Mouse (Mus musculus) heart, embryonic 12.5 days (tissue): ENCODE data around the gene Eif2b4. TPM values are rescaled to one million over a fixed set of nuclear protein-coding genes. Genes with fewer than 3 reads are reported as not detected.
"Not testable (repeated sequence)": the region's sequence is repeated elsewhere in the genome, so short reads cannot be mapped to it uniquely, and the experiment has no call there.

Experiments used
- ATAC-seq: fragments of 200-750 bp; cut with Nextera tagmentation; 2 replicates; pipeline ENCODE4 v1.8.0; 2017; ENCODE audit warnings: moderate TSS enrichment, moderate library complexity; ENCODE audit not compliant: insufficient number of reproducible peaks, low FRiP score
- H3K27ac ChIP-seq: fragments of 300-500 bp; sonication (generic); 2 replicates; pipeline ENCODE4 v1.5.1; 2016; ENCODE audit warnings: mild to moderate bottlenecking, moderate library complexity; ENCODE audit not compliant: poor library complexity, severe bottlenecking
- H3K27me3 ChIP-seq: fragments of 300-500 bp; sonication (generic); replicated peaks from 2 replicates; pipeline ENCODE4 v1.6.1; 2016; ENCODE audit warnings: mild to moderate bottlenecking, moderate library complexity
- H3K36me3 ChIP-seq: fragments of 300-500 bp; sonication (generic); 2 replicates; pipeline ENCODE4 v1.6.1; 2016; ENCODE audit warnings: mild to moderate bottlenecking, moderate library complexity
- H3K4me1 ChIP-seq: fragments of 300-500 bp; sonication (generic); replicated peaks from 2 replicates; pipeline ENCODE4 v1.6.1; 2016; ENCODE audit warnings: mild to moderate bottlenecking
- H3K4me2 ChIP-seq: fragments of 300-500 bp; sonication (generic); 2 replicates; pipeline ENCODE4 v1.6.1; 2016; ENCODE audit warnings: mild to moderate bottlenecking, moderate library complexity
- H3K4me3 ChIP-seq: fragments of 300-500 bp; sonication (generic); 2 replicates; pipeline ENCODE4 v1.5.1; 2016; ENCODE audit warnings: mild to moderate bottlenecking
- H3K9ac ChIP-seq: fragments of 300-500 bp; sonication (generic); 2 replicates; pipeline ENCODE4 v1.6.1; 2016; ENCODE audit warnings: mild to moderate bottlenecking, moderate library complexity
- H3K9me3 ChIP-seq: fragments of 300-500 bp; sonication (generic); replicated peaks from 2 replicates; pipeline ENCODE4 v1.6.1; 2016; ENCODE audit warnings: mild to moderate bottlenecking, moderate library complexity
- WGBS: fragments of 180-500 bp; shearing (Covaris S2); methylation state at CpG from one replicate; pipeline ENCODE4 v1.1.7; 2016; 5-methylcytosine and 5-hydroxymethylcytosine counted together
- polyA plus RNA-seq: library from polyadenylated mRNA; unstranded; fragments of >200 nt; fragmentation: Nextera tagmentation; extraction: Ambion mirVana; gene quantifications from 2 replicates; pipeline ENCODE4 v1.2.1, GENCODE M21; 2016

Eif2b4 gene
- polyA plus RNA-seq, 1 experiment from 2014 or later = 52.3 TPM

- H3K4me1 ChIP-seq = peaks cover 10% of the 10 kb centered on the region
- H3K9me3 ChIP-seq = no peaks in the 10 kb centered on the region
- H3K4me3 ChIP-seq = peak overlapping the region; percentile 97
- no peaks in the 10 kb centered on the region for H3K36me3 ChIP-seq
- ATAC-seq = no peak
- H3K27me3 ChIP-seq = no peaks in the 10 kb centered on the region
- WGBS = 1% methylated on average over 11 of the region's 11 CpGs
- peak overlapping the region; percentile 86 for H3K4me2 ChIP-seq
- H3K9ac ChIP-seq = peak overlapping the region; percentile 96
- peak overlapping the region; percentile 90 for H3K27ac ChIP-seq
Measured at GRCm38 (mm10) chr5:31219474-31219873, 26.2 kb upstream of the Eif2b4 start.

GRCm38 (mm10) chr5:31219070-31219469 lies 25.8 kb upstream of the Eif2b4 start:
- 2% methylated on average over 2 of the region's 2 CpGs for WGBS
- peak overlapping the region; percentile 42; the same call in 1 of the 2 replicates for H3K4me2 ChIP-seq
- H3K9me3 ChIP-seq = no peaks in the 10 kb centered on the region
- H3K27ac ChIP-seq = no peak overlapping the region
- no peaks in the 10 kb centered on the region for H3K27me3 ChIP-seq
- no peak overlapping the region; the same call in 1 of the 2 replicates for H3K9ac ChIP-seq
- peaks cover 10% of the 10 kb centered on the region for H3K4me1 ChIP-seq
- no peak for ATAC-seq
- no peaks in the 10 kb centered on the region for H3K36me3 ChIP-seq
- peak overlapping the region; percentile 35 for H3K4me3 ChIP-seq

- H3K4me2 ChIP-seq = peak overlapping the region; percentile 42; the same call in 1 of the 2 replicates
Measured at GRCm38 (mm10) chr5:31218294-31218693, 25.1 kb upstream of the Eif2b4 start.

GRCm38 (mm10) chr5:31216554-31216953 lies 23.3 kb upstream of the Eif2b4 start:
- ATAC-seq, H3K27ac ChIP-seq, H3K36me3 ChIP-seq, H3K4me3 ChIP-seq, H3K4me2 ChIP-seq, H3K9me3 ChIP-seq, H3K4me1 ChIP-seq, H3K9ac ChIP-seq, H3K27me3 ChIP-seq: not testable (repeated sequence)
- WGBS = 85% methylated on average over 6 of the region's 6 CpGs

More at GRCm38 (mm10) chr5:31218294-31218693, 25.1 kb upstream of the Eif2b4 start:
- no peaks in the 10 kb centered on the region for H3K27me3 ChIP-seq
- 51% methylated on average over 7 of the region's 7 CpGs for WGBS
- H3K9me3 ChIP-seq = no peaks in the 10 kb centered on the region
- ATAC-seq = no peak
- H3K4me3 ChIP-seq = no peak overlapping the region
- no peaks in the 10 kb centered on the region for H3K36me3 ChIP-seq
- peaks cover 10% of the 10 kb centered on the region for H3K4me1 ChIP-seq
- no peak overlapping the region for H3K9ac ChIP-seq
- H3K27ac ChIP-seq = no peak overlapping the region

GRCm38 (mm10) chr5:31204421-31204820 lies 11.2 kb upstream of the Eif2b4 start:
- Histone ChIP-seq H3K4me3 (no peak overlapping the region), H3K27ac (no peak overlapping the region), H3K27me3 (no peaks in the 10 kb centered on the region), H3K4me1 (peaks cover 18% of the 10 kb centered on the region), H3K9ac (no peak overlapping the region), H3K9me3 (peaks cover 5% of the 10 kb centered on the region), H3K4me2 (no peak overlapping the region), H3K36me3 (peaks cover 68% of the 10 kb centered on the region)
- ATAC-seq = no peak
- 92% methylated on average over 6 of the region's 6 CpGs for WGBS

GRCm38 (mm10) chr5:31203866-31204265 lies 10.6 kb upstream of the Eif2b4 start:
- 89% methylated on average over 2 of the region's 2 CpGs for WGBS
- H3K36me3 ChIP-seq = peaks cover 73% of the 10 kb centered on the region
- ATAC-seq = no peak
- H3K9me3 ChIP-seq = peaks cover 5% of the 10 kb centered on the region
- H3K9ac ChIP-seq = no peak overlapping the region
- H3K4me2 ChIP-seq = no peak overlapping the region
- H3K27ac ChIP-seq = no peak overlapping the region
- H3K27me3 ChIP-seq = no peaks in the 10 kb centered on the region
- H3K4me3 ChIP-seq = no peak overlapping the region
- H3K4me1 ChIP-seq = peaks cover 18% of the 10 kb centered on the region

- Histone ChIP-seq H3K27ac (peak overlapping the region; percentile 85; the same call in 1 of the 2 replicates), H3K4me2 (peak overlapping the region; percentile 81), H3K9ac (peak overlapping the region; percentile 84), H3K9me3 (peaks cover 5% of the 10 kb centered on the region), H3K4me3 (peak overlapping the region; percentile 70), H3K36me3 (peaks cover 79% of the 10 kb centered on the region), H3K27me3 (no peaks in the 10 kb centered on the region), H3K4me1 (peaks cover 18% of the 10 kb centered on the region)
- WGBS = 83% methylated on average over 7 of the region's 7 CpGs
- ATAC-seq = no peak
Measured at GRCm38 (mm10) chr5:31202933-31203332, 9.7 kb upstream of the Eif2b4 start.

- Histone ChIP-seq H3K9ac (peak within 1 kb of the TSS; percentile 84), H3K9me3 (peaks cover 5% of the 10 kb centered on the region), H3K27ac (peak within 1 kb of the TSS; percentile 85), H3K27me3 (no peaks in the 10 kb centered on the region), H3K4me2 (peak within 1 kb of the TSS; percentile 86), H3K36me3 (peaks cover 79% of the 10 kb centered on the region), H3K4me1 (peaks cover 18% of the 10 kb centered on the region), H3K4me3 (peak within 1 kb of the TSS; percentile 70)
- ATAC-seq = peak; percentile 97
- under 1% methylated on average over 53 of the region's 53 CpGs for WGBS
Measured at GRCm38 (mm10) chr5:31201742-31202590, 8.7 kb upstream of the Eif2b4 start, which contains the start of gene Zfp513. Gene Zfp513, minus strand, starts transcription at chr5:31202303.

GRCm38 (mm10) chr5:31201042-31201741 lies 8.0 kb upstream of the Eif2b4 start:
- peak overlapping the region; percentile 84 for H3K9ac ChIP-seq
- peaks cover 81% of the 10 kb centered on the region for H3K36me3 ChIP-seq
- H3K27ac ChIP-seq = peak overlapping the region; percentile 65
- no peak for ATAC-seq
- H3K9me3 ChIP-seq = peaks cover 5% of the 10 kb centered on the region
- H3K4me1 ChIP-seq = peaks cover 18% of the 10 kb centered on the region
- no peaks in the 10 kb centered on the region for H3K27me3 ChIP-seq
- 20% methylated on average over 13 of the region's 13 CpGs for WGBS
- H3K4me2 ChIP-seq = peak overlapping the region; percentile 86
- peak overlapping the region; percentile 70 for H3K4me3 ChIP-seq

GRCm38 (mm10) chr5:31200327-31200768 lies 7.1 kb upstream of the Eif2b4 start:
- H3K4me3 ChIP-seq = 0 out of 2 replicates have a peak overlapping the region, but pooled peaks have one; percentile 2

GRCm38 (mm10) chr5:31199893-31200292 lies 6.7 kb upstream of the Eif2b4 start:
- H3K4me1 ChIP-seq = peaks cover 18% of the 10 kb centered on the region
- ATAC-seq = no peak
- H3K4me2 ChIP-seq = no peak overlapping the region
- H3K27ac ChIP-seq = no peak overlapping the region
- H3K4me3 ChIP-seq = 0 out of 2 replicates have a peak overlapping the region, but pooled peaks have one; percentile 2
- peaks cover 5% of the 10 kb centered on the region for H3K9me3 ChIP-seq
- 83% methylated on average over 9 of the region's 9 CpGs for WGBS
- peaks cover 81% of the 10 kb centered on the region for H3K36me3 ChIP-seq
- H3K27me3 ChIP-seq = no peaks in the 10 kb centered on the region
- no peak overlapping the region for H3K9ac ChIP-seq

More at GRCm38 (mm10) chr5:31200327-31200768, 7.1 kb upstream of the Eif2b4 start:
- H3K4me2 ChIP-seq = 0 out of 2 replicates have a peak overlapping the region, but pooled peaks have one; percentile 5
- no peaks in the 10 kb centered on the region for H3K27me3 ChIP-seq
- WGBS = 88% methylated on average over 27 of the region's 27 CpGs
- peaks cover 82% of the 10 kb centered on the region for H3K36me3 ChIP-seq
- H3K9ac ChIP-seq = 0 out of 2 replicates have a peak overlapping the region, but pooled peaks have one; percentile 29
- peaks cover 18% of the 10 kb centered on the region for H3K4me1 ChIP-seq
- H3K9me3 ChIP-seq = peaks cover 5% of the 10 kb centered on the region
- no peak for ATAC-seq
- H3K27ac ChIP-seq = no peak overlapping the region
